Mouse (Mus musculus) testis, postnatal 10 days (tissue): Measurements from ENCODE around the gene Prss57.

Source experiments
- DNase-seq: peaks from one replicate; pipeline ENCODE4 v3.0.0; 2021; ENCODE audit warnings: low spot score

Gene Prss57

DNA sequence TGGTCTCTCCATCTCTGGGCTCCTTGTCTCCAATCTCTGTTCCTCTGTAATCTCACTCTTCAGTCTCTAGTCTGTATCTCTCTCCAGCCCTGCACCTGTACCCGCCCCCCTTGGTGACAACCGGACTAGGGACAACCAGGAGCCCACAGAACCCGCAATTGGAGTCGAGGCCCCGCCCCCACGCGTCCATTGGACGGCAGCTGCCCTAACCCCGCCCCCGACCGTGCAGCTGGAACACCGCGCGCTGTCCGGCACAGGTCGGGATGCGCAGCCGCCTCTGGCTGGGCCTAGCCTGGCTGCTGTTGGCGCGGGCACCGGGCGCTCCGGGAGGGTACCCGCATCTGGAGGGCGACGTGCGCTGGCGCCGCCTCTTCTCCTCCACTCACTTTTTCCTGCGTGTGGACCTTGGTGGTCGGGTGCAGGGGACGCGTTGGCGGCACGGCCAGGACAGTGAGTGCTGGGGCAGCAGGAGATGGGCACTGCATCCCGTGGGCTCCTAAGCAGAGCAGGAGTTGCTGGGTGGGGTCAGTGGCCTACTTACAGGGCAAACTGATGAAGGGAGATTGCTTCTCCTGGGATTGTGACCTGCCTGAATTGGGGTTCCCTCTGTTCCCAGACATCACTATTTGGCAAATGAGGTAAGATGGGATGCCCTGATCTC lies 35.8 kb downstream of the Prss57 start, which contains the start of gene Fgf22:
TSS of gene Fgf22 (plus strand) at position 221 of the 661 bp plus-strand sequence.
- peak; percentile 92 for DNase-seq

DNA sequence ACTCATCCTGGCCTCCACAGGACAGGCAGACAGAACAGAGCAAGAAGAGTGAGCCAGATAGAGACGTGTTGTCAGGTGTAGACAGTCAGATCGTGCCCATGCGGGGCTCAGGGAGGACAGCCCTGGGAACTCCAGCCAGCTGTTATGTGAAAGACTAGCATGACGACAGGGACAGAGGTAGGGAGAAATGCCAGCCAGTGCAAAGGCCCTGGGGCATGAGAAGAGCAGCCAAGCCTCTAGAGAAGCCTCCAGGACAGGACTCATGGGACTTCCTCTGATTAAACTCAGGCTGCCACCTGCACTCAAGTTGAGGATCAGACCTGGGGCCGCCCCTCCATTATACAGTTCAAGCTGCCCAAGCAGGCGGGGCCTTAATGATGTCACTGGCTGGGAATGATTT lies 42.3 kb downstream of the Prss57 start:
- DNase-seq = no peak

DNA sequence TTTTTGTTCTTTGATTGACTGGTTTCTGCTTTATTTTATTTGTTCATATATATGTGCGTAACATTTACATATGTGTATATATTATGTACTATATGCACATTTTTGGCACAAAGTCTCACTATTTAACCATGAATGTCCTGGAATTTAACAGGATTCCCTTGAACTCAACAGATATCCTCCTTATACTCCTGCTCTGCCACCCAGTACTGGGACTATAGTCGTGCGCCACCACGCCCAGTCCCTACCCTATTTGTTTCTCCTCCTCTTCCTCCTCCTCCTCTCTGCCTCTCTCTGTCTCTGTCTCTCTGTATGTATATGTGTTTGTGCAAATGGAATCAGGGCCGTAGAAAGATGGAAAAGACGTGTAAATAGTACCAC lies 44.0 kb downstream of the Prss57 start:
- DNase-seq = no peak

DNA sequence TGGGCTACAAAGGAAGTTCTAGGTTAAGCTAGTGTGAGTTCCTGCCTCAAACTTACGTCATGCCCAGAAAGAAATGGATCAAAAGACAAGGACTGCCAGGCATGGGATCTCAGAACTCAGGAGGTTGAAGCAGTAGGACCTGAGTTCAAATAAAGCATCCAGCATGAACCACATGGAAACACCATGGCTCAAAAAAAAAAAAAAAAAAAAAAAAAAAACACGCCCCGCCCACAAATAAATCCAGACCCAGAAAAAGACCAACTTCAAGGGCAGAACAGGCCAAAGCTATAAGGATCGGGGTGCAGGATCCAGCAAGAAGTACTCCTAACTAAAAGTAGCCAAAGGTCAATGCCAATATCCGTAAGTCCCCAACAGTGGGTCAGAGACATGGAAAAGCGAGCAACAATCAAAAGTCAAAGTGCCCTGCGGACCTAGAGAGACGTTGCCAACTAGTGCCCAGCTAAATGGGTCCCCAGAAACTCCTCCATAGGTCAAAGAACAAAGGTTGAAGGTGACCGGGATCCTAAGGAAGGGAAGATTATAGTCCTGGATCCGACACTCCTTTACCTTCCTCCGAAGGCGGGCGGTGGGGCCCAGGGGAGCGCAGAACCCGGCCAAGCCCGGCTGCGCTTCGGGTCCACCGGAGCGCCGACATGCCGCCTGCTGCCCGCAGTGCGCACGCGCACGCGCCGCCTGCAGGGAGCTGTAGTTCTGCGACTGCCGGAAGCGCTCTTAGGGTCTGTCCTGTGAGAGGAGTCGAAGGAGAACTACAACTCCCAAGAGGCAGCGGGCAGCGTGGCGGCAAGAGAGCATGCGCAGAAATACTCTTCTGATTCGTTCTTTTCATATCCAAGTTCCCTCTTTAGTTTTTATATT lies 44.6 kb downstream of the Prss57 start, which contains the start of gene Polrmt:
TSS of gene Polrmt (minus strand) at position 684 of the 876 bp plus-strand sequence.
- peak; percentile 95 for DNase-seq

DNA sequence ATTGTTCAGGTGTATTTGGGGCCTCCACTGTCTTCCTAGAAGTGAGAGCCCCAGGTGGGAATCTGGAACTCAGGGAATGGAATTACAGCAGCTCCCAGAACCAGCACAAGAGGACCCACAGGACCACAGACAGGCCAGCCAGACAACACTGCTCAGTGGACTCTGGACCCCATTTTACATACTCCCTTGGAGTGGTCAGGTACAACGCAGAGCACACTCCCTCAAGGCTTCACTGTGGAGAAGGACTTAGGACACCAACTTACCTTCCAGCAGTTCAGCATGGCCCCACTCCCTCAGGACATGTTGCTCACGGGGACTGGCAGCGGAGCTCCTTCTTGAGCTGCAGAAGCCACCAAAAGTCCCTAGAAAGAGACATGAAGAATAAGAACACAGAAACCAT lies 45.4 kb downstream of the Prss57 start:
- no peak for DNase-seq

DNA sequence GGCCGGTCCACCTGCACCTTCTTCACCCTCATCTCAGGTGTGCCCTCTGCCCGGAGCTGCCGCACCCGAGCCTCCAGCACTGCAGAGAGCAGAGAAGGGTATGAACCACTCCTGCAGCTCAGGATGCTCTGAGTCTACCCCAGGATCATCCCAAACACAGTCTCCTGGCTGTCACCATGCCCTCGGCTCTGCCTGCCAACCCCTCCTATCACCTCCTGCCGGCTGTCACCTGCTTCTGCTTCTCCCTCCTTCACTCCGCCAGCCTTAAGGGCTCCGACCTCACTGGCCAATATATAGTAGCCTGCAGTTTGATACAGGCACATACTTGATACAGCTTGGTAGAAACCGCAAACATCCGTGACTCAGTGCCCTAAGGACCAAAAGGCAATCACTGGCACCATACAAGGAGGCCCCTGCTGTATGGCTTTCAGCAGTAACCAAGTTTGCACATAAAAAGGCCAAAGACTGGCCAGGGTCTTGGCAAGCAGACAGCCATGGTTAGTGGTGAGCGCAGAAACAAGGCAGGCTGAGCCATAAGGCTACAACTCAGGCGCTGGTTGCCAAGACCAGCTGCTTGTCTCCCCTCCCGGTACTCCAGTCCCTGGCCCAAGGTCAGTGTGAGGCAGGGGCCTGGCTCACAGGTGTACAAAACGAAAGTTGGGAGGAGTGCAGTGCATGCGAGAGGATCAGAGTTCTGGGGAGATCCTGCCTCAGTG lies 47.0 kb downstream of the Prss57 start:
- DNase-seq = no peak

DNA sequence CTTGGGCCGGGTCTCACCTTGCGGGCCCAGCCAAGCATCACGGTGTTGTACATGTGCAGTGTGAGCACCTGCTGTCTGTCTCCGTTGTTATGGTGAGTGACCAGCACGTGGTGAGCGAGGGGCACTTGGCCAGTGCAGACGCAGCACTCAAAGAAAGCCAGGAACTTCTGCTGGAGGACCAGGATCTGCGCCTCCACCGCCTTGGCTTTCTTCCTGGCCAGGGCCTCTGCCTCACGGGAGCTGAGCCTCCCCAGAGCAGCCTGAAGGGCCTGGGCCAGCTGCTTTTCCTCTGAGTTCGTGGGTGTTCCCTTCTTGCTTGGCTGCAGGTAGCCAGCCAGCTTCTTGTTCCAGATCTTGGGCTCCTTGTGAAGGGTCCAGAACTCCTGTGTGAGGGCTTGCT lies 47.6 kb downstream of the Prss57 start:
- DNase-seq = peak; percentile 39

DNA sequence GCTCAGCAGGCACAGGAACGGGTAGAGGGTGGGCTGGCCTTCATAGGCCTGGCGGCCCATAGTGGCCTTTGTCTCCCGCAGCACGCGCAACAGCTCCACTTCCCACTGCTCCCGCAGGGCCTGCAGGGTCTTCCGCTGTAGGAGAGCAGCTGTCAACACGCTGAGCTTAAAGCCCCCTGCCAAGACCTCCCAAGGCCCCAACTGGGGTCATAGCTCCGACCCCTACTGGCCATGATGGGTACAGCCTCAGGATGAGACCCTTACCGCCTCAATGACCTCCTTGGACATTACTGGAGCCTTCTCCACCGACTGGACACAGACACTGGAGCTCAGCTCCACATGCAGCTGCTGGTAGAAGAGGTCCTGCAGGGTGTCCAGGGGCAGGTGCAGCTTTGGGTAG lies 49.9 kb downstream of the Prss57 start:
- DNase-seq = peak; percentile 42

DNA sequence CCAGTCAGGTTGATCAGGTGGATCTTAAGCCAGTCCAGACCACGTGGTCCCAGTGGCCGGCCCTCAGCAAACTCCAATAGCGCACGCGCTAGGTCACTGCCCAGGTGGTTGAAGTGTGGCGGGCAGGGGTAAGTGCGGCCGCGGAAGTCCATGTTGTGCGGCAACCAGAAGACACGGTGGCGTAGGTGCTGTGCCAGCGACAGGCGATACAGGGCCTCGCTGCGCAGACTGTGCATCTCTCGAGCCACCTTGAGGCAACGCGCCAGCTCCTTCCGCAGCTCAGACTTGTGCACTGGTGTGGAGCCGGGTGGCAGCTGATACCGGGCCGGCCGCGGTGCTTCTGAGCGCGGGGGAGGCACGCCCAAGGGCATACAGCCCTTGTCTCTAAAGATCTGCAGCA lies 51.5 kb downstream of the Prss57 start:
- no peak for DNase-seq

DNA sequence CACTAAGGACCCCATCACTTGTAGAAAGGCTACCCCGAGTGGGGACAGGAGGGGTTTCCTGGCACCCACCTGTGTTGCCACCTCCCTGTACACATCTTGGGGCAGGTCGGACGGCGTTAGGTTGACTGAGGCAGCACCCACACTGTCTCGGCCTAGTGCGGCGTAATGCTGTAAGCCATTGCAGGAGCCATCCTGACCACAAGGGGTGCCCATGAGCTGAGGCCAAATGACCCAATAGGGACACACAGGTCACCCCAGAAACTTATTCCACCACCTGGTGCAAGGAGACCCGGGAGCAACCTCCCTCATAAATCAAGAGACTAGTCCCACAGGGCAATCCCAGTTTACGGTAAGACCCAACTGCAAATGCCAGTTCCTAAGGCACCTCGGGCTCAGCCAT lies 52.5 kb downstream of the Prss57 start:
- DNase-seq = peak; percentile 69

DNA sequence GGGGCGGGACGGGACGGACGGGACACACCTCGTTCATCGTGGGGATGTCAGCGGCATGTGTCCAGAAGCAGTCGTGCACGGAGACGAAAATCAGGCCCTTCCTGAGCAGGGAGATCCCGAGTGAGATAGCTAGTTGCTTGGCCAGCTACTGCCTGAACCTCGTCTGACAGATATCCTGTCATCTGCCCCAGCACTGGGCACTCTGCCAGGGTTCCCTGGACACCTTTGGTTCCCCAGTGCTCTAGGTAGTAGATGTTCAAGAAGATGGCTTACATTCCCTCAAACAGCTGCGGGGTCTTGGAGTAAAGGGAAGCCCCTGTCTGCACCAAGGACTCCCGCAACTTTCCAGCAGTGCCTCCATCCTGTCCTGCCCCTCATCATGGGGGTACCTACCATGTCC lies 54.1 kb downstream of the Prss57 start:
- no peak for DNase-seq

DNA sequence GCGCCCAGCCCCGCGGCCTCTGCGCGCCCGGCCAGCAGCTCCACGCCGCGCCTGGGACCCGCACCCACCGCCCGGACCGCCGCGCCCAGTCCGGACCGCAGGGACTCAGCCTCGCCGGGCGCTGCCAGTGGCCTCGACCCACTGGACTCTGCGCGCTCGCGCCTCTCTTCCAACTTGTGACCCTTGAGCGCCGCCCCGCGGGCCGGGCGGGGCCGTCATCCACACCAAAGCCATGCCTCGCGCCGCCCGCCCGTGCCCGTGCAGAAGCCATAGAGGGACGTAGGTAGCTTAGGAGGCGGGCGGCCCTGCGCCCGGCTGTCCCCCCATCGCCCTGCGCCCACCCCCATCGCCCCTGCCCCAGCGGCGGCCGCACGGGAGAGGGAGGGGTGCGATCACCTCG lies 55.4 kb downstream of the Prss57 start:
- DNase-seq = no peak

DNA sequence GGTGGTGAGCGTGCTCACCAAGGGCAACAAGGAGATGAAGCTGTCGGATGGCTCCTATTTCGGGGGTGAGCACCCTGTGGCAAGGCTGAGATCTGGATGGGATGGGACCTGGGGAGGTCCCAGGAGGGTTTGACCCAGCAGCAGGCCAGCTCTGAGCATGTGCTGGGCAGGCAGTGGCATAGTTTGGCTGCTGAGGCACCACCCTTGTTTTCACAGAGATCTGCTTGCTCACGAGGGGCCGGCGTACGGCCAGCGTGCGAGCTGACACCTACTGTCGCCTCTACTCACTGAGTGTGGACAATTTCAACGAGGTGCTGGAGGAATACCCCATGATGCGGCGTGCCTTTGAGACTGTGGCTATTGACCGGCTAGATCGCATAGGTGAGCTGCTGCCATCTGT lies 56.9 kb downstream of the Prss57 start:
- DNase-seq = no peak

DNA sequence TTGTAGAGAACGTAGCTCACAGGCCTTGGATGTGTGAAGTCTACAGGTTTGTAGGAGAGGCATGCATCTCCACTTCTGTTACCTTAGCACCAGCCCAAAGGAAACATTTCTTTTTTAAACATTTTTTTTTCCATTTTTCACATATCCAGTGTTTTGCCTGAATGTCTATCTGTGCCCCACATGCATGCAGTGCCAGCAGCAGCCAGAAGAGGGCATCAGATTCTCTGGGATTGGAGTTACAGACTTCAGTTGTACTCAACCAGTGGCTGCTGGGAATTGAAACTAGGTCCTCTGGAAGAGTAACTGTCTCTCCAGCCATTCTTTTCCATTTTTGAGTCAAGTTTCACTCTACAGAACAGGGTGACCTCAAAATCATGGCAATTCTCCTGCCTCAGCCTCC lies 58.3 kb downstream of the Prss57 start:
- no peak for DNase-seq
